Mouse (Mus musculus) kidney, postnatal 0 days (tissue): ENCODE data around the gene Rpl23a. TPM values are rescaled to one million over a fixed set of nuclear protein-coding genes. Genes with fewer than 3 reads are reported as not detected.
A peak's percentile ranks its signal among the peaks of the same experiment; 100 is the strongest.

ENCODE experiments used
- ATAC-seq: fragments of 200-750 bp; cut with Nextera tagmentation; replicated peaks from 2 replicates; pipeline ENCODE4 v1.8.0; 2017; ENCODE audit warnings: low read depth, moderate number of reproducible peaks, moderate TSS enrichment, moderate library complexity; ENCODE audit not compliant: low FRiP score
- DNase-seq: peaks from one replicate; pipeline ENCODE4 v3.0.0-alpha.2; 2016; ENCODE audit warnings: low spot score
- H3K27ac ChIP-seq: fragments of 300-500 bp; sonication (generic); 2 replicates; pipeline ENCODE4 v1.5.1; 2014; ENCODE audit warnings: mild to moderate bottlenecking
- H3K27me3 ChIP-seq: fragments of 300-500 bp; sonication (generic); 2 replicates; pipeline ENCODE4 v1.6.1; 2014; ENCODE audit warnings: low read length, mixed read lengths; ENCODE audit not compliant: insufficient read depth
- H3K36me3 ChIP-seq: fragments of 300-500 bp; sonication (generic); 2 replicates; pipeline ENCODE4 v1.6.1; 2014; ENCODE audit warnings: low read length, mixed read lengths; ENCODE audit not compliant: insufficient read depth
- H3K4me1 ChIP-seq: fragments of 300-500 bp; sonication (generic); replicated peaks from 2 replicates; pipeline ENCODE4 v1.6.1; 2014; ENCODE audit warnings: antibody characterized with exemption, low read length, mixed read lengths; ENCODE audit not compliant: insufficient read depth
- H3K4me2 ChIP-seq: fragments of 300-500 bp; sonication (generic); 2 replicates; pipeline ENCODE4 v1.6.1; 2014; ENCODE audit warnings: mild to moderate bottlenecking, low read length, moderate library complexity, mixed read lengths
- H3K4me3 ChIP-seq: fragments of 300-500 bp; sonication (generic); replicated peaks from 2 replicates; pipeline ENCODE4 v1.5.1; 2014; ENCODE audit warnings: low read depth, low read length
- H3K9ac ChIP-seq: fragments of 300-500 bp; sonication (generic); 2 replicates; pipeline ENCODE4 v1.6.1; 2014; ENCODE audit warnings: low read depth, low read length
- H3K9me3 ChIP-seq: fragments of 300-500 bp; sonication (generic); replicated peaks from 2 replicates; pipeline ENCODE4 v1.6.1; 2016; ENCODE audit warnings: low read length, inconsistent platforms, mixed read lengths
- CTCF ChIP-seq: IDR thresholded peaks from 2 replicates; pipeline ENCODE4 v1.5.1; 2016; ENCODE audit warnings: antibody characterized with exemption, low read depth, mild to moderate bottlenecking, moderate library complexity
- WGBS: fragments of 180-500 bp; shearing (Covaris S2); extraction: QIAGEN DNeasy Blood & Tissue Kit; methylation state at CpG from one replicate; pipeline ENCODE4 v1.1.7; 2014; 5-methylcytosine and 5-hydroxymethylcytosine counted together
- polyA plus RNA-seq: library from polyadenylated mRNA; unstranded; fragments of >200 nt; fragmentation: Nextera tagmentation; extraction: Ambion mirVana; gene quantifications from 2 replicates; pipeline ENCODE4 v1.2.1, GENCODE M21; 2015

Rpl23a gene
- polyA plus RNA-seq, 1 experiment from 2014 or later, result 1,636 TPM

- 86% methylated on average over 5 of the region's 5 CpGs for WGBS
- H3K36me3 ChIP-seq, result peaks cover 37% of the 10 kb centered on the region
- no peaks in the 10 kb centered on the region for H3K9me3 ChIP-seq
- no peak overlapping the region for H3K4me3 ChIP-seq
- TF ChIP-seq CTCF, result no peak
- no peak for ATAC-seq
- DNase-seq, result no peak
- H3K27me3 ChIP-seq, result no peaks in the 10 kb centered on the region
- H3K4me2 ChIP-seq, result no peak overlapping the region
- H3K9ac ChIP-seq, result no peak overlapping the region
- H3K4me1 ChIP-seq, result peaks cover 5% of the 10 kb centered on the region; the same call in 1 of the 2 replicates
- no peak overlapping the region for H3K27ac ChIP-seq
Observed at GRCm38 (mm10) chr11:78155674-78156073, 27.7 kb downstream of the Rpl23a start.

- TF ChIP-seq CTCF, result no peak
- DNase-seq (no peak), ATAC-seq (peak; percentile 38; the same call in 1 of the 2 replicates)
- 76% methylated on average over 13 of the region's 13 CpGs for WGBS
- Histone ChIP-seq H3K4me3 (no peak overlapping the region), H3K27ac (no peak overlapping the region), H3K9me3 (no peaks in the 10 kb centered on the region), H3K4me1 (no peaks in the 10 kb centered on the region), H3K4me2 (no peak overlapping the region), H3K27me3 (no peaks in the 10 kb centered on the region), H3K9ac (no peak overlapping the region), H3K36me3 (peaks cover 26% of the 10 kb centered on the region)
Observed at GRCm38 (mm10) chr11:78153778-78154177, 29.6 kb downstream of the Rpl23a start.

GRCm38 (mm10) chr11:78152299-78153231, 30.8 kb downstream of the Rpl23a start:
- H3K4me1 ChIP-seq, result no peaks in the 10 kb centered on the region
- H3K27ac ChIP-seq, result no peak overlapping the region
- ATAC-seq, result no peak
- TF ChIP-seq CTCF, result no peak
- H3K27me3 ChIP-seq, result no peaks in the 10 kb centered on the region
- no peak overlapping the region for H3K4me3 ChIP-seq
- DNase-seq, result no peak
- H3K4me2 ChIP-seq, result no peak overlapping the region
- peaks cover 21% of the 10 kb centered on the region for H3K36me3 ChIP-seq
- H3K9ac ChIP-seq, result no peak overlapping the region
- no peaks in the 10 kb centered on the region for H3K9me3 ChIP-seq
- 56% methylated on average over 9 of the region's 9 CpGs for WGBS

GRCm38 (mm10) chr11:78151161-78151560, 32.2 kb downstream of the Rpl23a start:
- Histone ChIP-seq H3K4me1 (no peaks in the 10 kb centered on the region), H3K27me3 (no peaks in the 10 kb centered on the region), H3K9ac (no peak overlapping the region), H3K27ac (no peak overlapping the region), H3K9me3 (no peaks in the 10 kb centered on the region), H3K4me2 (no peak overlapping the region), H3K4me3 (no peak overlapping the region), H3K36me3 (peaks cover 21% of the 10 kb centered on the region)
- DNase-seq, result peak; percentile 47
- WGBS, result 54% methylated on average over 1 of the region's 1 CpGs
- no peak for ATAC-seq
- peak; percentile 70 for TF ChIP-seq CTCF

- ATAC-seq, result peak; percentile 29; the same call in 1 of the 2 replicates
- whole genome bisulfite sequencing, result 89% methylated on average over 6 of the region's 6 CpGs
- H3K9me3 ChIP-seq, result no peaks in the 10 kb centered on the region
- H3K4me1 ChIP-seq, result no peaks in the 10 kb centered on the region
- no peak overlapping the region for H3K4me3 ChIP-seq
- no peak overlapping the region for H3K4me2 ChIP-seq
- TF ChIP-seq CTCF, result no peak
- H3K27me3 ChIP-seq, result no peaks in the 10 kb centered on the region
- peaks cover 17% of the 10 kb centered on the region for H3K36me3 ChIP-seq
- H3K9ac ChIP-seq, result no peak overlapping the region
- DNase-seq, result no peak
- peak overlapping the region; percentile 56 for H3K27ac ChIP-seq
Observed at GRCm38 (mm10) chr11:78146707-78147543, 36.5 kb downstream of the Rpl23a start.

GRCm38 (mm10) chr11:78146168-78146567, 37.2 kb downstream of the Rpl23a start:
- Histone ChIP-seq H3K36me3 (peaks cover 17% of the 10 kb centered on the region), H3K9me3 (no peaks in the 10 kb centered on the region), H3K4me2 (no peak overlapping the region), H3K4me1 (no peaks in the 10 kb centered on the region), H3K27me3 (no peaks in the 10 kb centered on the region), H3K9ac (no peak overlapping the region), H3K27ac (peak overlapping the region; percentile 56), H3K4me3 (no peak overlapping the region)
- DNase-seq, result no peak
- peak; percentile 49; the same call in 1 of the 2 replicates for TF ChIP-seq CTCF
- 85% methylated on average over 5 of the region's 5 CpGs for WGBS
- ATAC-seq, result 0 out of 2 replicates have a peak, but pooled peaks have one; percentile 5
